Mouse (Mus musculus) MEL (cell line): ENCODE results near the gene Maml3.

Source experiments
- CTCF ChIP-seq, 3 experiments: IDR thresholded peaks in 2 of 3; conservative IDR thresholded peaks in 1 of 3; 2 replicates each; pipeline ENCODE4 v1.5.1; 2011 to 2012; ENCODE audit warnings: low read length in 3 of 3, low read depth in 2 of 3, mild to moderate bottlenecking in 2 of 3, improper control_type of control experiment in 1 of 3, inconsistent platforms in 1 of 3, mixed read lengths in 1 of 3, moderate library complexity in 1 of 3; ENCODE audit not compliant: control insufficient read depth in 1 of 3, insufficient read depth in 1 of 3, poor library complexity in 1 of 3, severe bottlenecking in 1 of 3
- E2F4 ChIP-seq: IDR thresholded peaks from 2 replicates; pipeline ENCODE4 v1.6.1; 2011; ENCODE audit warnings: low read depth, low read length, improper control_type of control experiment, borderline replicate concordance
- KAT2A ChIP-seq: conservative IDR thresholded peaks from 2 replicates; pipeline ENCODE4 v1.6.1; 2012; ENCODE audit warnings: low read depth, low read length, improper control_type of control experiment, inconsistent platforms
- NRF1 ChIP-seq: IDR thresholded peaks from 2 replicates; pipeline ENCODE4 v1.6.1; 2014; ENCODE audit warnings: low read depth, mild to moderate bottlenecking, inconsistent platforms, low read length, improper control_type of control experiment, moderate library complexity; ENCODE audit not compliant: poor library complexity, insufficient read depth, severe bottlenecking
- POLR2A ChIP-seq, 2 experiments: IDR thresholded peaks; 2 replicates each; pipeline ENCODE4 v1.6.1; 2011 to 2012; ENCODE audit warnings: low read length in 2 of 2, mild to moderate bottlenecking in 2 of 2, control low read depth in 1 of 2, improper control_type of control experiment in 1 of 2, low read depth in 1 of 2, moderate library complexity in 1 of 2; ENCODE audit not compliant: control insufficient read depth in 1 of 2, insufficient read depth in 1 of 2, poor library complexity in 1 of 2
- RAD21 ChIP-seq: IDR thresholded peaks from 2 replicates; pipeline ENCODE4 v1.6.1; 2011; ENCODE audit warnings: mild to moderate bottlenecking, low read depth, low read length, improper control_type of control experiment
- SMC3 ChIP-seq: IDR thresholded peaks from 2 replicates; pipeline ENCODE4 v1.6.1; 2011; ENCODE audit warnings: low read depth, low read length, improper control_type of control experiment

DNA sequence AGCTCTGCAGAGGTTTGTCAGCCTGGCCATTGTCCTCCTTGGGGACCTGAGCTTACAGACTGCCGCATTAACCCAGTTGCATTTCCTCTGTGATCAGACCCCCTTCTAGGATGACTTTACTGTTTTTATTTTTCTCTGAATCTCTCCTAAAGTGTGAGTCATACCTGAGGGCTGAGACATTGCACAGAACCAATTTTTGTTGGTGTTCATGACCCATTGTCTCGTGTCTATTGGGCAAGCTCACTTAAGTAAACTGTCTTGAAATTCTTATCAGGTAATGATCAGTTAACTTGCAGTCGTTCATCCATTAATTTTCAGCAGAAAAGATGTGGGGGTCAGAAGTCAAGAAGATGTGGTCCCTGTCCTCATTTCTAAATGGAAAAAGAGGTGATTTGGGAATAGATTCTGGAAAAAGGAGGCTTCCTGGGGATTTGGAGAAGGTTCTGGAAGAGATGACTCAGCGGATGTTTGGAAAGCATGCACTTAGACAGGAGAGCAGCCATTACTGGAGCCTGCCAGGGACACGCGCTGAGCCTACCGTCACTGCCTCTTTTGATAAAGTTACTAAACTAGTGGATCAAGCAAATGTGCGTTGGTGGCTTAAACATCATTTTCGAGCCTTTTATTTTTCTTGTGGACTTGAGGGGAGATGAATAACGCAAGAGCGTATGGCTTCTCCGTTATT lies 40.0 kb upstream of the Maml3 start:
- TF ChIP-seq RAD21 (no peak), POLR2A (IDR thresholded peaks at IDR 0.05; ENCODE audit: control insufficient read depth in 1 of 2, insufficient read depth in 1 of 2, low read depth in 1 of 2, low read length in 2 of 2, poor library complexity in 1 of 2) (no peak), KAT2A (no peak), E2F4 (no peak), CTCF (IDR thresholded peaks at IDR 0.05 in 2 of 3, conservative IDR thresholded peaks at IDR 0.05 in 1 of 3; ENCODE audit: control insufficient read depth in 1 of 3, insufficient read depth in 1 of 3, low read depth in 2 of 3, low read length in 3 of 3, poor library complexity in 1 of 3, severe bottlenecking in 1 of 3) (no peak), SMC3 (no peak), NRF1 (no peak)
